Mouse (Mus musculus): ENCODE data around the gene Eva1c.

DNA sequence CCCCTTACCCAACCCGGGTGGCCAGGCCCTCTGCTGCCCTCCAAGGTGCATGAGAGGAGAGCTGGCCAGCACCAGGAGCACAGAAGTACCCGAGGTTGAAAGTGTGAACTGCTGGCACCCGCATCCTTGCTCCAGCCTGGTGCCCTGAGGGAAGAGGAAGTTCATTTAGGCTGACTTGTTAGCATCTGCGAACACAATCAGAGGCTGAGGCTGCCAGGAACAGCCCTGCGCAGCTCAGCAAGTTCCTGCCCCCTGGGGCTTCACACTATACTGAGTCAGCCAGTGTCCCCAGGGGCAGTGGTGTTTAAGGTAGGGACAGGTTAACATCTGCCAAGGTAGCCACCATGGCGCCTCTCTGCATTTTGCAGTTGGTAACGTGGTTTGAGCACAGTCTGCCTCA, 41.6 kb downstream of the Eva1c start:
- TF ChIP-seq POLR2A (IDR thresholded peaks at IDR 0.05; ENCODE audit: borderline replicate concordance, extremely low read depth, insufficient read depth, insufficient read length, poor library complexity, severe bottlenecking): no peak
- no peak for TF ChIP-seq CTCF (IDR thresholded peaks at IDR 0.05; ENCODE audit: borderline replicate concordance, extremely low read depth, insufficient read depth, insufficient read length)

Data from brain, embryonic 14.5 days (tissue).